Mouse (Mus musculus): ENCODE results near the gene Tmem242. TPM values are rescaled to one million over a fixed set of nuclear protein-coding genes. Genes with fewer than 3 reads are reported as not detected.

Gene Tmem242
- polyA plus RNA-seq, 1 experiment from 2014 or later, result 144 TPM

- Histone ChIP-seq H3K4me2 (no peak overlapping the region), H3K27ac (no peak overlapping the region), H3K27me3 (no peaks in the 10 kb centered on the region), H3K36me3 (peaks cover 47% of the 10 kb centered on the region), H3K4me1 (no peaks in the 10 kb centered on the region), H3K4me3 (no peak overlapping the region), H3K9me3 (no peaks in the 10 kb centered on the region), H3K9ac (no peak overlapping the region)
- 90% methylated on average over 3 of the region's 3 CpGs for WGBS
- no peak for ATAC-seq (ENCODE audit: insufficient number of reproducible peaks, insufficient read depth, low FRiP score, low TSS enrichment, low read depth)
Observed at GRCm38 (mm10) chr17:5414041-5414440, 26.0 kb downstream of the Tmem242 start.

- Histone ChIP-seq H3K36me3 (peaks cover 40% of the 10 kb centered on the region), H3K4me1 (no peaks in the 10 kb centered on the region), H3K4me2 (no peak overlapping the region), H3K27me3 (no peaks in the 10 kb centered on the region), H3K9ac (no peak overlapping the region), H3K9me3 (no peaks in the 10 kb centered on the region), H3K27ac (no peak overlapping the region), H3K4me3 (no peak overlapping the region)
- no peak for ATAC-seq (ENCODE audit: insufficient number of reproducible peaks, insufficient read depth, low FRiP score, low TSS enrichment, low read depth)
- 91% methylated on average over 13 of the region's 13 CpGs for WGBS
Observed at GRCm38 (mm10) chr17:5413350-5413749, 26.7 kb downstream of the Tmem242 start.

- Histone ChIP-seq H3K27ac (no peak overlapping the region), H3K36me3 (peaks cover 34% of the 10 kb centered on the region), H3K4me2 (no peak overlapping the region), H3K4me1 (no peaks in the 10 kb centered on the region), H3K9ac (no peak overlapping the region), H3K4me3 (no peak overlapping the region), H3K9me3 (no peaks in the 10 kb centered on the region), H3K27me3 (no peaks in the 10 kb centered on the region)
- 91% methylated on average over 7 of the region's 7 CpGs for whole genome bisulfite sequencing
- no peak for ATAC-seq (ENCODE audit: insufficient number of reproducible peaks, insufficient read depth, low FRiP score, low TSS enrichment, low read depth)
Observed at GRCm38 (mm10) chr17:5412740-5413139, 27.3 kb downstream of the Tmem242 start.

GRCm38 (mm10) chr17:5412301-5412700 is 27.8 kb downstream of the Tmem242 start:
- Histone ChIP-seq H3K27ac (no peak overlapping the region), H3K4me1 (no peaks in the 10 kb centered on the region), H3K4me2 (no peak overlapping the region), H3K4me3 (no peak overlapping the region), H3K9ac (no peak overlapping the region), H3K36me3 (peaks cover 30% of the 10 kb centered on the region), H3K9me3 (no peaks in the 10 kb centered on the region), H3K27me3 (no peaks in the 10 kb centered on the region)
- no peak for ATAC-seq (ENCODE audit: insufficient number of reproducible peaks, insufficient read depth, low FRiP score, low TSS enrichment, low read depth)
- WGBS, result 83% methylated on average over 8 of the region's 8 CpGs

GRCm38 (mm10) chr17:5411205-5411604 is 28.9 kb downstream of the Tmem242 start:
- no peak overlapping the region for H3K4me3 ChIP-seq
- no peak overlapping the region for H3K4me2 ChIP-seq
- 91% methylated on average over 17 of the region's 17 CpGs for WGBS

GRCm38 (mm10) chr17:5410336-5410735 is 29.7 kb downstream of the Tmem242 start:
- WGBS, result 85% methylated on average over 4 of the region's 4 CpGs
- Histone ChIP-seq H3K4me1 (peaks cover 7% of the 10 kb centered on the region; the same call in 1 of the 2 replicates), H3K27ac (no peak overlapping the region), H3K27me3 (peaks cover 6% of the 10 kb centered on the region), H3K36me3 (peaks cover 27% of the 10 kb centered on the region), H3K9me3 (no peaks in the 10 kb centered on the region), H3K9ac (no peak overlapping the region), H3K4me3 (no peak overlapping the region), H3K4me2 (no peak overlapping the region)
- no peak for ATAC-seq (ENCODE audit: insufficient number of reproducible peaks, insufficient read depth, low FRiP score, low TSS enrichment, low read depth)

More at GRCm38 (mm10) chr17:5411205-5411604, 28.9 kb downstream of the Tmem242 start:
- peaks cover 30% of the 10 kb centered on the region for H3K36me3 ChIP-seq
- no peaks in the 10 kb centered on the region for H3K27me3 ChIP-seq
- ATAC-seq (ENCODE audit: insufficient number of reproducible peaks, insufficient read depth, low FRiP score, low TSS enrichment, low read depth), result no peak
- no peak overlapping the region for H3K9ac ChIP-seq
- no peak overlapping the region for H3K27ac ChIP-seq
- 0 out of 2 replicates have a peak, but pooled peaks cover 6% of the 10 kb centered on the region for H3K4me1 ChIP-seq
- no peaks in the 10 kb centered on the region for H3K9me3 ChIP-seq

GRCm38 (mm10) chr17:5407030-5407429 is 33.0 kb downstream of the Tmem242 start:
- peaks cover 10% of the 10 kb centered on the region for H3K36me3 ChIP-seq
- H3K4me3 ChIP-seq, result no peak overlapping the region
- H3K27ac ChIP-seq, result no peak overlapping the region
- peaks cover 15% of the 10 kb centered on the region for H3K27me3 ChIP-seq
- 77% methylated on average over 6 of the region's 6 CpGs for WGBS
- H3K4me1 ChIP-seq, result peaks cover 26% of the 10 kb centered on the region
- H3K9me3 ChIP-seq, result no peaks in the 10 kb centered on the region
- no peak overlapping the region for H3K9ac ChIP-seq
- no peak for ATAC-seq (ENCODE audit: insufficient number of reproducible peaks, insufficient read depth, low FRiP score, low TSS enrichment, low read depth)
- peak overlapping the region; percentile 32; the same call in 1 of the 2 replicates for H3K4me2 ChIP-seq

GRCm38 (mm10) chr17:5406566-5406965 is 33.5 kb downstream of the Tmem242 start:
- no peak overlapping the region for H3K27ac ChIP-seq
- H3K4me1 ChIP-seq, result peaks cover 30% of the 10 kb centered on the region
- H3K36me3 ChIP-seq, result peaks cover 10% of the 10 kb centered on the region
- peak overlapping the region; percentile 32; the same call in 1 of the 2 replicates for H3K4me2 ChIP-seq
- H3K9me3 ChIP-seq, result no peaks in the 10 kb centered on the region
- 36% methylated on average over 10 of the region's 10 CpGs for WGBS
- no peak overlapping the region for H3K9ac ChIP-seq
- ATAC-seq (ENCODE audit: insufficient number of reproducible peaks, insufficient read depth, low FRiP score, low TSS enrichment, low read depth), result no peak
- peaks cover 15% of the 10 kb centered on the region for H3K27me3 ChIP-seq
- H3K4me3 ChIP-seq, result no peak overlapping the region

- Histone ChIP-seq H3K36me3 (no peaks in the 10 kb centered on the region), H3K9me3 (no peaks in the 10 kb centered on the region), H3K9ac (no peak overlapping the region), H3K4me2 (no peak overlapping the region), H3K4me3 (no peak overlapping the region), H3K4me1 (peaks cover 30% of the 10 kb centered on the region), H3K27ac (no peak overlapping the region), H3K27me3 (peaks cover 15% of the 10 kb centered on the region)
- no peak for ATAC-seq (ENCODE audit: insufficient number of reproducible peaks, insufficient read depth, low FRiP score, low TSS enrichment, low read depth)
- WGBS, result 79% methylated on average over 6 of the region's 6 CpGs
Observed at GRCm38 (mm10) chr17:5403885-5404284, 36.2 kb downstream of the Tmem242 start.

GRCm38 (mm10) chr17:5402624-5403023 is 37.4 kb downstream of the Tmem242 start:
- H3K27me3 ChIP-seq, result peaks cover 23% of the 10 kb centered on the region
- H3K4me1 ChIP-seq, result peaks cover 30% of the 10 kb centered on the region
- 25% methylated on average over 8 of the region's 8 CpGs for WGBS
- H3K4me3 ChIP-seq, result no peak overlapping the region
- H3K27ac ChIP-seq, result no peak overlapping the region
- no peak overlapping the region for H3K9ac ChIP-seq
- no peak for ATAC-seq (ENCODE audit: insufficient number of reproducible peaks, insufficient read depth, low FRiP score, low TSS enrichment, low read depth)
- peak overlapping the region; percentile 44 for H3K4me2 ChIP-seq
- H3K36me3 ChIP-seq, result no peaks in the 10 kb centered on the region
- no peaks in the 10 kb centered on the region for H3K9me3 ChIP-seq

GRCm38 (mm10) chr17:5402069-5402468 is 38.0 kb downstream of the Tmem242 start:
- Histone ChIP-seq H3K9ac (no peak overlapping the region), H3K9me3 (no peaks in the 10 kb centered on the region), H3K4me2 (peak overlapping the region; percentile 44), H3K4me1 (peaks cover 34% of the 10 kb centered on the region), H3K36me3 (no peaks in the 10 kb centered on the region), H3K4me3 (no peak overlapping the region), H3K27me3 (peaks cover 23% of the 10 kb centered on the region), H3K27ac (no peak overlapping the region)
- ATAC-seq (ENCODE audit: insufficient number of reproducible peaks, insufficient read depth, low FRiP score, low TSS enrichment, low read depth), result peak; percentile 38; the same call in 1 of the 2 replicates
- 5% methylated on average over 9 of the region's 9 CpGs for WGBS

- H3K4me1 ChIP-seq, result peaks cover 28% of the 10 kb centered on the region
- no peaks in the 10 kb centered on the region for H3K36me3 ChIP-seq
- H3K27ac ChIP-seq, result no peak overlapping the region
- H3K9me3 ChIP-seq, result no peaks in the 10 kb centered on the region
- H3K4me3 ChIP-seq, result no peak overlapping the region
- ATAC-seq (ENCODE audit: insufficient number of reproducible peaks, insufficient read depth, low FRiP score, low TSS enrichment, low read depth), result no peak
- H3K9ac ChIP-seq, result no peak overlapping the region
- H3K27me3 ChIP-seq, result peaks cover 23% of the 10 kb centered on the region
- 78% methylated on average over 10 of the region's 10 CpGs for WGBS
- H3K4me2 ChIP-seq, result no peak overlapping the region
Observed at GRCm38 (mm10) chr17:5401288-5401687, 38.8 kb downstream of the Tmem242 start.

Data from embryonic facial prominence, embryonic 13.5 days (tissue).